Mouse (Mus musculus) CD4-positive helper T cell, adult 2 months (primary cell): ENCODE data around the gene Aldh16a1.

ENCODE experiments used
- DNase-seq: peaks from one replicate; pipeline ENCODE4 v3.0.0-alpha.2; 2012; ENCODE audit warnings: low read depth, missing footprints, low spot score

The Aldh16a1 gene

GRCm38 (mm10) chr7:45091001-45091990, 63.1 kb downstream of the Aldh16a1 start:
- no peak for DNase-seq
